Mouse (Mus musculus) thymus, postnatal 10 days (tissue): Measurements from ENCODE around the gene Ano9.

Experiments
- DNase-seq, 2 experiments: peaks; one replicate each; pipeline ENCODE4 v3.0.0; 2021; ENCODE audit warnings: low spot score in 2 of 2

The Ano9 gene

GRCm38 (mm10) chr7:141063353-141063752 is 54.3 kb downstream of the Ano9 start:
- no peak for DNase-seq

GRCm38 (mm10) chr7:141062525-141062924 is 55.1 kb downstream of the Ano9 start:
- DNase-seq = no peak

DNA sequence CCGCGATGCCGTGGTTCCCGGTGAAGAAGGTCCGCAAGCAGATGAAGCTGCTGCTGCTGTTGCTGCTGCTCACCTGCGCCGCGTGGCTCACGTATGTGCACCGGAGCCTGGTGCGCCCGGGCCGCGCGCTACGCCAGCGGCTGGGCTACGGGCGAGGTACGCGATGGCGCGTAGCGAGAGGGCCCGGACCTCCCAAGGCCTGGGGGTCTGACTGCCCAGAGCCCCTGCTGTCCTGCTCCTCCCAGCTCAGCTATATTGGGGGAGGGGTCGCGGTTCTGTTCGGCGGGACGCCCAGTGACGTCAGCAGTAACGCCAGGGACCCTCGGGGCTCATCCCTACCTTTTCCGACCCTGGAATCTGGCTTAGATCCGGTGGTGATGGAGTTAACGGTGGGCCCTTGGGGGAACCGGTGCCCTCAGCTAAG is 56.3 kb downstream of the Ano9 start:
- no peak for DNase-seq

- DNase-seq = peak in 1 of 2 experiments; percentile 51
These were observed 57.0 kb downstream of the Ano9 start, which contains the start of gene B4galnt4 for GRCm38 (mm10) chr7:141060426-141061242. Gene B4galnt4, plus strand, starts transcription at chr7:141061104.

DNA sequence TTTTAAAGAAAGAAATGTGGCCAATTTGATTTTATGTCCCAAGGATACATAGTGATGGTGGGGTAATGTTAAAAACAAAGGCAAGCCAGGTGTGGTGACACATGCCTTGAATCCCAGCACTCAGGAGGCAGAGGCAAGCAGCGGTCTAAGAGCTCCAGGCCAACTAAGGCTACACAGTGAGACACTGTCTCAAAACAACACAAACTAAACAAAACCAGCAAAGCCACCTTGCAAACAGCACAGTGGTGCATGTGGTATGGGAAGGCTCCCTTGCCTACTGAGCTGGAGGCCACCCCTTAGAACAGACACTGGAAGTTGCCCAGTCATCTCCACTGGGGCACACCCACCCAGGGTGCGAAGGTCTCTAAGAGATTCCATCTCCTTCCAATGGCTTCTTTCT is 57.7 kb downstream of the Ano9 start:
- DNase-seq = no peak

DNA sequence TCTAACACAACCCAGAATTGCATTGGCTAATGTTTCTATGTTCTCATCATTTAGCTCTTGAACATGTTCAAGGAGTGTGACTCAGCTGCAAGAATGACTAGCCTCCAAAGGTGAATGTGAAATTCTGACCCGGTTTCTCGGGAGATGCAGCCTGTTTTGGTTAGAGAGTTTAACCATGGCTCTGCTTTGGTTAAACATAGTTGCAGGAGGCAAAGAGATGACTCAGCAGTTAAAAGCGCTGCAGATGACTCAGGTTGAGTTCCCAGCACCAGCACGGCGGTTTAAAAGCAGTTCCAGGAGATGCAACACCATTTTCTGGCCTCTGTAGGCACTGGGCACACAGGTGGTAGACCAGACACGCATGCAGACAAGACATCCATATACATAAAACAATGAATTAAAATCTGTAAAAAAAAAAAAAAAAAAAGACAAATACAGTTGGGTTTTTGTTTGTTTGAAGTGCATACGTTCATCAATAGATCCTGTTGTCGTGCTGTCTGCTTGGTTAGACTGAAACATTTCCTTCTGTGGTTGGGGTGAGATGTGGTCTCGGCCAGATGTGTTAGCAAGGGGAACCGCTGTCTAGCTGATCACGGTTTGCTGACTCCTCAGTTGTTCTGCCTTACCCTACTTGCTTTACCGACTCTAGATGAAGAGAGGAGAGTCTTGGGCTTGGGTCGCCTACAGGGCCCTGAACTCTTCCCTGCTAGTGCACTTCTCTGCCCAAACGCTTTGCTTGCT is 58.8 kb downstream of the Ano9 start:
- DNase-seq = no peak

DNA sequence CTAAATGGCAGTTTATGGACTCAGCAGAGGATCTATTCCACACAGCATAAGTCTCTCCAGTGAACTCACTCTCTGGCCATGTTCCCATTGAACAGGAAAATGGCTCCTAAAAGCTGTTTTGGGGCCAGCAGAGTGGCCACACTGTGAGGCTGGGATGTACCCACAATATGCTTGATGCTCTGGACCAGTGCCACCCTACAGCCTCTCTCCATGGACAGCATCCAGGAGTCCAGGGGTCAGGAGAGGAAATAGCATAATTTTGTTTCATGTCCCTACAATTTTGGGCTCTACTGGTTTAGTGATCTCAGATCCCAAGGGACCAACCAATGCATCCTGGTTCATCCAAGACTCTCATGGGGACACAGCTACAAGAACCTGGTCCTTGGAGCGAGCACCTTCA is 60.1 kb downstream of the Ano9 start:
- DNase-seq = no peak

GRCm38 (mm10) chr7:141056976-141057375 is 60.6 kb downstream of the Ano9 start:
- no peak for DNase-seq

GRCm38 (mm10) chr7:141055785-141056184 is 61.8 kb downstream of the Ano9 start:
- no peak for DNase-seq

DNA sequence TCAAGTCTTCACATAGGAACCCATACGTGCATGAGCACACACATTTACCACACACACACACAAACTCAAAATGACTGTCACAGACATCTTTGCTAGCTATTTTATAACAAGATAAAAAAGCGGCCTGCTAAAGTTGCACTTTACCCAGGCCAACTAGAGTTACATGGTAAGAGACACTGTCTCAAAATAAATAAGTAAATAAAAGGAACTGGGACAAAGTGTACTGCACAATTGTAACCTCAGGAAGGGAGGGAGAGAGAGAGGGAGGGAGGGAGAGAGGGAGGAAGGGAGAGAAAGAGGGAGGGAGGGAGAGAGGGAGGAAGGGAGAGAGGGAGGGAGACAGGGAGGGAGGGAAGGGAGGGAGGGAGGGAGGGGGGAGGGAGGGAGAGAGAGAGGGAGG is 65.2 kb downstream of the Ano9 start:
- DNase-seq = no peak

DNA sequence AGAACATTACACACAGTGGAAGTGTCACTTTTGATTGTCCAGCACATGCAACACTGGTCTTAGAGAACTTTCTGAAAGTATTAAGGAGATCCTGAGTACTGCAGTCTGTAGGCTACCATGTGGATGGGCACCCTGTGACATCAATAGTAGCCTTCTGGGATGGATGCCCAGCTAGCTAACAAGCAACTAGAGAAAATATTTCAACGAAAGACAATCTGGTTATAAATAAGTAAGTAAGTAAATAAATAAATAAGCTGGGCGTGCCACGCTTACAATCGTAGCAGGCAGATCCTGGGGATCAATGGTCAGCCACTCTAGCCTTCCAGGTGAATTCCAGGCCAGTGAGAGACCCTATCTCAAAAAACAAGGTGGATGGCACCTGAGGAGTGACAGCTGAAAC is 65.6 kb downstream of the Ano9 start:
- no peak for DNase-seq
